Mouse (Mus musculus) kidney, adult 2 months (tissue): ENCODE data around the gene Cul9.
"Not testable (repeated sequence)": the region's sequence is repeated elsewhere in the genome, so short reads cannot be mapped to it uniquely, and the experiment has no call there.

ENCODE experiments used
- CTCF ChIP-seq: fragments of 200-500 bp; conservative IDR thresholded peaks from 2 replicates; pipeline ENCODE4 v1.5.1; 2011; ENCODE audit warnings: low read depth, mild to moderate bottlenecking, control low read depth, low read length, moderate library complexity, mixed read lengths; ENCODE audit not compliant: insufficient read depth, insufficient read length
- POLR2A ChIP-seq: fragments of 200-500 bp; IDR thresholded peaks from one replicate; pipeline ENCODE4 v1.6.1; 2011; ENCODE audit warnings: low read depth, low read length, control low read depth

- TF ChIP-seq CTCF, POLR2A: not testable (repeated sequence)
These were observed 11.1 kb upstream of the Cul9 start for GRCm38 (mm10) chr17:46557321-46557720.
